Mouse (Mus musculus) forebrain, embryonic 14.5 days (tissue): ENCODE measurements around the gene Dennd4a. TPM values are rescaled to one million over a fixed set of nuclear protein-coding genes. Genes with fewer than 3 reads are reported as not detected.
"Not testable (repeated sequence)": the region's sequence is repeated elsewhere in the genome, so short reads cannot be mapped to it uniquely, and the experiment has no call there.

Experiments used
- ATAC-seq: fragments of 200-750 bp; cut with Nextera tagmentation; 2 replicates; pipeline ENCODE4 v1.8.0; 2017; ENCODE audit warnings: mild to moderate bottlenecking, moderate library complexity
- DNase-seq: peaks from one replicate; pipeline ENCODE4 v3.0.0-alpha.2; 2015; ENCODE audit warnings: low spot score
- H3K27ac ChIP-seq: fragments of 300-500 bp; sonication (generic); 2 replicates; pipeline ENCODE4 v1.5.1; 2014; ENCODE audit warnings: low read depth, mild to moderate bottlenecking, control low read depth, low read length, moderate library complexity
- H3K27me3 ChIP-seq: fragments of 300-500 bp; sonication (generic); replicated peaks from 2 replicates; pipeline ENCODE4 v1.6.1; 2014; ENCODE audit warnings: low read length, control low read depth, mixed read lengths; ENCODE audit not compliant: control insufficient read depth, insufficient read depth
- H3K36me3 ChIP-seq: fragments of 300-500 bp; sonication (generic); 2 replicates; pipeline ENCODE4 v1.6.1; 2014; ENCODE audit warnings: low read length, control low read depth; ENCODE audit not compliant: control insufficient read depth, insufficient read depth
- H3K4me1 ChIP-seq: fragments of 300-500 bp; sonication (generic); 2 replicates; pipeline ENCODE4 v1.6.1; 2014; ENCODE audit warnings: antibody characterized with exemption, low read length, control low read depth; ENCODE audit not compliant: control insufficient read depth, insufficient read depth
- H3K4me2 ChIP-seq: fragments of 300-500 bp; sonication (generic); 2 replicates; pipeline ENCODE4 v1.6.1; 2014; ENCODE audit warnings: mild to moderate bottlenecking, control low read depth, low read length
- H3K4me3 ChIP-seq: fragments of 300-500 bp; sonication (generic); 2 replicates; pipeline ENCODE4 v1.5.1; 2014; ENCODE audit warnings: low read depth, low read length, control low read depth
- H3K9ac ChIP-seq: fragments of 300-500 bp; sonication (generic); 2 replicates; pipeline ENCODE4 v1.6.1; 2014; ENCODE audit warnings: mild to moderate bottlenecking, low read length, control low read depth, moderate library complexity
- H3K9me3 ChIP-seq: fragments of 300-500 bp; sonication (generic); replicated peaks from 2 replicates; pipeline ENCODE4 v1.6.1; 2016; ENCODE audit warnings: low read length, control low read depth, mixed read lengths; ENCODE audit not compliant: control insufficient read depth
- WGBS: fragments of 180-500 bp; shearing (Covaris S2); extraction: QIAGEN DNeasy Blood & Tissue Kit; methylation state at CpG from one replicate; pipeline ENCODE4 v1.1.7; 2014; 5-methylcytosine and 5-hydroxymethylcytosine counted together
- polyA plus RNA-seq: library from polyadenylated mRNA; unstranded; fragments of >200 nt; fragmentation: Nextera tagmentation; extraction: Ambion mirVana; gene quantifications from 2 replicates; pipeline ENCODE4 v1.2.1, GENCODE M21; 2014

Dennd4a gene
- polyA plus RNA-seq, 1 experiment from 2014 or later: 7.5 TPM

DNA sequence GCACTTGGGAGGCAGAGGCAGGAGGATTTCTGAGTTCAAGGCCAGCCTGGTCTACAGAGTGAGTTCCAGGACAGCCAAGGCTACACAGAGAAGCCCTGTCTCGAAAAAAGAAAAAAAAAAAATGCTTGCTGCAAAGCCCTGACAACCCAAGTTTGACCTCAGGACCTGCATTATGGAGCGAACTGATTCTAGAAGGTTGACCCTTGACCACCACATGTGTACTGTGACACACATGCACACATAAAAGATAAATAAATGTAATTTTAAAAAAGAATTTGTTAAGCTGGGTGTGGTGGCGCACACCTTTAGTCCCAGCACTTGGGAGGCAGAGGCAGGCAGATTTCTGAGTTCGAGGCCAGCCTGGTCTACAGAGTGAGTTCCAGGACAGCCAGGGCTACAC, 8.5 kb downstream of the Dennd4a start:
- WGBS: 89% methylated on average over 4 of the region's 4 CpGs
- not testable (repeated sequence) for ATAC-seq, H3K27ac ChIP-seq, H3K36me3 ChIP-seq, H3K27me3 ChIP-seq, DNase-seq, H3K4me3 ChIP-seq, H3K9me3 ChIP-seq, H3K4me1 ChIP-seq, H3K9ac ChIP-seq, H3K4me2 ChIP-seq

DNA sequence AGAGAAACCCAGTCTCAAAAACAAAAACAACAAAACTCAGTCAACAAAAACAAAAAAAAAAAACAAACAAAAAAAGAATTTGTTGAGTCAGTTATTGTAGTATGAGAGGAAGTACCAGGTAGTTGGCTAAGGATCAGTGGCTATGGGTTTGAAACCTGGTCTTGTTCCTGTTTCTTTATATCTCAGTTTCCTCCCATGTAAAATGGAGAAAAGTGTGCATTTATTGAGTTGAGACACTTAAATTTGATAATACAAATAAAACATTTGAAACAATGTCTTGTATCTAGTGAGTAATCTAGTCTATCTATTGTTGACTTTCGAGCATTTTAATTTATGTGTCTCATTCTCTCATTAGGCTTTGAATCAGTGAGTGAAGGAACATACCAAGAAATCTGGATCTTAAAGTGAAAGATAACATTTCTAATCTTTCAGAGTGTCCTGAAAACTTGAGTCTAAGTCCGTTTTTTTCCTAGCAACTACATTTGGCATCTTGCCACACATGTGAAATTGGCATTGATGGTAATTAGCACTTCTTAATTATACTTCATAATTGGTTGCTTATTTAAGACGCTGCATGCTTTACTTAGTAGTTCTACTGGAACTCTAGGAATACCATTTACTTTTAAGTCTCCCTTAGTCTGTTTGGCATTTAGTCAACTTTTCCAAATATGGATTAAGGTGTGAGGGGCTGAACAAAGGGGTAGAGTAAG, 9.1 kb downstream of the Dennd4a start:
- no peak overlapping the region for H3K27ac ChIP-seq
- WGBS: 37% methylated on average over 3 of the region's 3 CpGs
- DNase-seq: peak; percentile 56
- H3K4me2 ChIP-seq: no peak overlapping the region
- no peaks in the 10 kb centered on the region for H3K36me3 ChIP-seq
- no peaks in the 10 kb centered on the region for H3K27me3 ChIP-seq
- ATAC-seq: no peak
- H3K4me3 ChIP-seq: no peak overlapping the region
- no peaks in the 10 kb centered on the region for H3K9me3 ChIP-seq
- H3K4me1 ChIP-seq: no peaks in the 10 kb centered on the region
- no peak overlapping the region for H3K9ac ChIP-seq

DNA sequence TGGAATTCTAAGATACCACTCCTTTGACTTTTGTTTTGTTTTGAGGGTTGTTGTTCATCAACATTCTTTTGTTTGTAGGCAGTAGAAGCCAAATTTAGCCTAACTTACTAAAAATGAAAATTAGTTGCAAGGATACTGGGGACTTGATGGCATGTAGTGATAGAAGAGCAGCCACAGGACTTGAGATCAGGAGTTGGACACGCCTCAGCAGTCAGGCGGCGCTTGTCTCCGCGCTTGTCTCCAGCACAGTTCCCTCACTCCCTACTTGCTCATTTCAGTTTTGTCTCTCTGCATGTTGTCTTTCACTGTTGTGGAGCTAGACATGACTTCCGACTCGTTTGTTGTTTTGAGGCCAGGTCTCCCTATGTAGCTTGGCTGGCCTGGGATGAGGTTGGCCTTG, 11.1 kb downstream of the Dennd4a start:
- Histone ChIP-seq H3K36me3 (no peaks in the 10 kb centered on the region), H3K4me3 (no peak overlapping the region), H3K9me3 (no peaks in the 10 kb centered on the region), H3K4me1 (no peaks in the 10 kb centered on the region), H3K27me3 (no peaks in the 10 kb centered on the region), H3K27ac (no peak overlapping the region), H3K9ac (no peak overlapping the region), H3K4me2 (no peak overlapping the region)
- no peak for DNase-seq
- no peak for ATAC-seq
- WGBS: 88% methylated on average over 7 of the region's 7 CpGs

DNA sequence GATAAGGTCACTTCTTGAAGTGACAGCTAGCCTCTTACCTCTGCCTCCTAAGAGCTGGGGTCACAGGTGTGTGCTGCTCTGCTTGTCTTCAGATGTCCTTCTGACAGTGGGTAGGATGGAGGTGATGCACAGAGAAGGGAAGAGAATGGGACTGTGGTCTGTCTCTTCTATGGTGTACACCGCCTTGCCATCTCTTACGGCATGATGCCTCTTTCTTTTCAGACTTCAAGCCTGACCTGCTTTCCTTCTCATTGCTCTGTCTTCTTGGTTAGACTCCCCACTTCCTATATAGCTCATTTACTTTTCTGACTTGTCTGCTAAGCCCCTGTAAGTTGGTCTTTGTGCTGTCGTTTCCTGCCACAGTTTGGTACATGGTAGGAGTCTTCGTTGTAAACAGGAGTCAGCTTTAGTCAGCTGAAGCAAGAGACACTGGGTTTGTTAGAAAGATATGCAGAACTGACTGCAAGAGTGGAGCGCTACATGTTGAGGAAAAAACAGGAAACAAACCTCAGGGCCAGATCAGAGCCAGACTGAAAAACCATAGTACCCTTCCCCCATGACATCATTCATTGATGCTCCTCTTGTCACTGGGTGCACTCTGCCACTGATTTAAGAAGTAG, 13.4 kb downstream of the Dennd4a start:
- DNase-seq (no peak), ATAC-seq (no peak)
- Histone ChIP-seq H3K9ac (no peak overlapping the region), H3K27ac (no peak overlapping the region), H3K27me3 (no peaks in the 10 kb centered on the region), H3K9me3 (no peaks in the 10 kb centered on the region), H3K36me3 (no peaks in the 10 kb centered on the region), H3K4me2 (no peak overlapping the region), H3K4me1 (no peaks in the 10 kb centered on the region), H3K4me3 (no peak overlapping the region)
- 88% methylated on average over 5 of the region's 5 CpGs for WGBS

DNA sequence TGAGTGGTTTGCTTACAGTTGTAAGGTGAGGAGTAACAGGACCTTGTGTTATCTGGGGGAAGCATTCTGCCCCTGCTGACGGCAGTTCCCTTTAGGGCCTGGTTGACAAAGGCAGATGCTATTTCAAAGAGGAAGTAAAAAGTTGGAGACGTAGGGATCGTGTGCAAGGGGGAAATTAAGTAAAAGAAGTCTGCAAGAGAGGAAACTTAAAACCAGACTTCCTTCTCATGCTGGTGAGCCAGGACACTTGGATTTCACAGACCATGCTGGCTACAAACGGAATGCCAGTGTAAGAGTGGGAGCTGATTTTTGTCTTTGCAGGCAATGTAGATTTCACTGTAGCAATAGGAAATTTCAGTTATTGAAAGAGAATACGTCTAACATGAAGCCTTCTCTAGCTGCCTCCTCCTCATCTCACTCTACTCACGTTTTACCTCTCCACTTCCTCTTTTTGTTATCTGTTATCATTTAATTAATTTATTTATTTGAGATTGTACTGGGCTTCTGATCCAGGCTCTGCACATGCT, 19.0 kb downstream of the Dennd4a start:
- Histone ChIP-seq H3K4me3 (no peak overlapping the region), H3K9ac (no peak overlapping the region), H3K4me2 (no peak overlapping the region), H3K36me3 (no peaks in the 10 kb centered on the region), H3K4me1 (no peaks in the 10 kb centered on the region), H3K27ac (no peak overlapping the region), H3K27me3 (no peaks in the 10 kb centered on the region), H3K9me3 (no peaks in the 10 kb centered on the region)
- 86% methylated on average over 6 of the region's 6 CpGs for WGBS
- ATAC-seq: no peak
- DNase-seq: no peak

DNA sequence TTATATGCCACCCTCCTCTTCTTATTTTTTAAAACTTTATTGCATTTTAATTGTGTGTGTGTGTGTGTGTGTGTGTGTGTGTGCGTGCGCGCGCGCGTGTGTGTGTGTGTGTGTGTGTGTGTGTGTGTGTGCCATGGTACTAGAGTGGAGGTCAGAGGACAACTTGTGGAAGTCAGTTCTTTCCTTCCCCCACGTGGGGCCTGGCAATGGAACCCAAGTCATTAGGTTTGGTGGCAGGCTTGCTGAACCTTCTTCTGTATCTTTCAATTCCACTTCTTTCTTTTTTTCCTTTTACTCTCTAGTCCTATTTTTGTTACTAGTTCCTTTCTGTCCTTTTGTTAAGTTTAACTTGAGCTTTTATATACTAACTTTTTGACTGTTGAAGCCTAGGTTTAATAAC, 19.5 kb downstream of the Dennd4a start:
- Histone ChIP-seq H3K4me2 (no peak overlapping the region), H3K9ac (no peak overlapping the region), H3K4me3 (no peak overlapping the region), H3K27ac (no peak overlapping the region), H3K36me3 (no peaks in the 10 kb centered on the region), H3K4me1 (no peaks in the 10 kb centered on the region), H3K27me3 (no peaks in the 10 kb centered on the region), H3K9me3 (no peaks in the 10 kb centered on the region)
- DNase-seq (no peak), ATAC-seq (no peak)
- 94% methylated on average over 7 of the region's 7 CpGs for WGBS

DNA sequence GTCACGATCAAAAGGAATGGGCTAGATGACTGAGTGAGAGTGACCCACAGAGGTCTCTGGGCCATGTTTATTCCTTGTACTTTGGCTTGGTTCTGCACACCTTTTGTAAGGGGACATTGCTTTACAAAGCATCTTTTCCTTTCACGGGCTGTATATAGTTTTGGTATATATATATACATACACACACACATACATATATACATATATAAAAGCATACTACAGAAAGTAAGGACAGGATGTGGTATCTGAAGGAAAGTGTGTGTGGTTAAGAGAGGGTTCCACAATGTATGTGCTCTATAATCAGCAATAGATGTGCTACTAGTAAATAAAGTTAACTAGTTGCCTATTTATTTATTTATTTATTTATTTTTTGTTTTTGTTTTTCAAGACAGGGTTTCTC, 20.6 kb downstream of the Dennd4a start:
- WGBS: 90% methylated on average over 2 of the region's 2 CpGs
- H3K4me1 ChIP-seq: no peaks in the 10 kb centered on the region
- H3K27ac ChIP-seq: no peak overlapping the region
- no peaks in the 10 kb centered on the region for H3K27me3 ChIP-seq
- no peak for ATAC-seq
- peaks cover 3% of the 10 kb centered on the region; the same call in 1 of the 2 replicates for H3K36me3 ChIP-seq
- DNase-seq: no peak
- no peak overlapping the region for H3K9ac ChIP-seq
- H3K4me3 ChIP-seq: no peak overlapping the region
- no peak overlapping the region for H3K4me2 ChIP-seq
- no peaks in the 10 kb centered on the region for H3K9me3 ChIP-seq

DNA sequence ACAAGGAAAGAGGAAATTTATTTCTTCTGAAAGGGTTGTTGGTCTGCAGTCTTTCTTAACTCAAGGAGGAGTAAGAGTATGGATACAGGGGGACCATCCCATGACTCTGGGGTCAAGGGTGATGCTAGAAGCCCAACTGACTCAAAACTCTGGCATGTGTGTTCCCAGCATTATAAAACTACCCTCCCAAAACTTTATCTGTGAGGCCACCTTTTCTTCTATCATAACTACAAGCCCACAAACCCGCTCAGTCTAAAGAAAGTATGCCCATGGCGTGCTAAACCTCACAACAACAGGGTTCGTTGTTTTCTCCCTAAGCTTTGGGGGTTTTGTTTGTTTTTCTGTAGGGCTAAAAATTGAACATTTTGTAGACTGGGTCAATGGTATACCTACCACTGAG, 23.3 kb downstream of the Dennd4a start:
- Histone ChIP-seq H3K27ac (no peak overlapping the region), H3K27me3 (no peaks in the 10 kb centered on the region), H3K9me3 (no peaks in the 10 kb centered on the region), H3K4me1 (no peaks in the 10 kb centered on the region), H3K9ac (no peak overlapping the region), H3K4me2 (no peak overlapping the region), H3K36me3 (peaks cover 3% of the 10 kb centered on the region; the same call in 1 of the 2 replicates), H3K4me3 (no peak overlapping the region)
- DNase-seq: no peak
- no peak for ATAC-seq
- 92% methylated on average over 3 of the region's 3 CpGs for WGBS

DNA sequence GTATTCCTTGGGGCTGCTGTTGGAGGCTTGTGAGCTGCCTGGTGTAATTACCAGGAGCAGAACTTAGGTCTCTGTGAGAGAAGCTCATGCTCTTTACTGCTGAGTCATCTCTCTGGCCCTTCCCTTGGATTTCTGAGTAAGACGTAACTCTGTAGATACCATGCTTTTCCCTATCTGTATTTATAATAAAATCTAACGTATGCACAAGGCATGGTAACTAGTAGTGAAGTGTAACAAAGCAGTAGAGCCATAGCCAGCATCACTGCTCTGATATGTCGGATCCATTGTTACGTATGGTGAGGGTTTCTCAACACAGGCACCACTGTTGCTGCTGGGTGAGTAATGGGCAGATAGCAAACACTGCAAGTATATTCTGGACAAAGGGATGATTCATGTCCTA, 34.2 kb downstream of the Dennd4a start:
- Histone ChIP-seq H3K9me3 (no peaks in the 10 kb centered on the region), H3K36me3 (peaks cover 3% of the 10 kb centered on the region; the same call in 1 of the 2 replicates), H3K4me1 (no peaks in the 10 kb centered on the region), H3K4me2 (no peak overlapping the region), H3K27ac (no peak overlapping the region), H3K4me3 (no peak overlapping the region), H3K9ac (no peak overlapping the region), H3K27me3 (no peaks in the 10 kb centered on the region)
- 95% methylated on average over 4 of the region's 4 CpGs for WGBS
- no peak for DNase-seq
- ATAC-seq: no peak
